Mouse (Mus musculus) thymus, postnatal 25 days (tissue): Measurements from ENCODE around the gene Ak8.
A peak's percentile ranks its signal among the peaks of the same experiment; 100 is the strongest.

ENCODE experiments used
- DNase-seq: peaks from one replicate; pipeline ENCODE4 v3.0.0; 2022

The Ak8 gene

GRCm38 (mm10) chr2:28699361-28700335 lies at the start of gene Ak8, which contains the start of gene Spaca9:
TSS of gene Ak8 (plus strand) at chr2:28700164.
TSS of gene Spaca9 (minus strand) at chr2:28699727.
- DNase-seq: peak; percentile 25

DNA sequence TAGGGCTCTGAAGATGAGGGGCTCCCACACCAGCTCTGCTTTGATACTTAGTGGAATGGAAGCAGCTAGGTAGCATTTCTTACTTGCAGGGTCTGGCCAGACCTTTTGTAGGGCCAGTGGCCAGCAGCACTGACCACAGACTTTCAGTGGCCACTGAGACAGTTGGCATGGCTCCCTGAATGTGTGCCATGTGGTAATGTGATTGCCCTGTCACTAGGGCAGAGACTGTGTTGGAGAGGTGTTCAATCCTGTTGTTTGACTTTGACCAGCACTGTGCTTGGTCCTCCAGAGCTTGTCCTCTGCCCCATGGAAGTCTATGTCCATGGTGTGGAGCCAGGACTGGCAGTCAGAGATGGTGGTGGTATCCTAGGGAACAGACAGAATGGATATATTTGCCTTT lies 49.4 kb upstream of the Ak8 start:
- no peak for DNase-seq

DNA sequence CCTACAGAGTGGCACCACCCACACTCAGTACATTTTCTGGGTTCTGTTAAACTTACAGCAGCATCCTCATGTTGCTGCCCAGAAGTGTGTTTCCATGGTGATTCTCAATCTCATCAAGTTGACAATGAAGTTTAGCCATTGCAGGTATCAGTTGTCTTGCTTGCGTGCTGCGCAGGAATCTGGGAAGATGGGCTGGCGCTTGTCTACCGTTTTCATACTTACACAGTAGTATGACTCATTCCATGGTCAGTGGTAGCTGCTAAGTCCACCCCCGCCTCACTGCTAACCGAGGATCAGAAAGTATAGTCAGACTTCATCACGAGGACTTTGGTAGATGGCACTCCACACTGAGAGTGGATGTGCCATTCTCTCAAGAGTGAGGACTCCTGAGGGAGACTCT lies 46.6 kb upstream of the Ak8 start:
- no peak for DNase-seq

DNA sequence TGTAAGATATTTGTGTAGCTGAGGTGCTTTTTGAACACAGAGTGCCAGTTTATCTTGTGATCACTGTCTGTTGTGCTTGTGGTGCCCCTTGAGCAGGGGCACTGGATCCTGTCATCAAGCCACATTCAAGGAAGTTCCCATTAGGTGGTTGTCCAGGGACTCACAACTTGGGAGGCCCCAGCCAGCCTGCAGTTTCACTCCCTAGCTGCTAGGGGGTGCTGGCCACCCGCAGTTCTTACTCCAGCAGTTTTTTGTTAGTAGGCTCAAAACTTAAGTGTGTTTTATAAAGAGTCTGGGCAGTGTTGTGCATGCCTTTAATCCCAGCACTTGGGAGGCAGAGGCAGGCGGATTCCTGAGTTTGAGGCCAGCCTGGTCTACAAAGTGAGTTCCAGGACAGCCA lies 45.7 kb upstream of the Ak8 start:
- DNase-seq: peak; percentile 39

DNA sequence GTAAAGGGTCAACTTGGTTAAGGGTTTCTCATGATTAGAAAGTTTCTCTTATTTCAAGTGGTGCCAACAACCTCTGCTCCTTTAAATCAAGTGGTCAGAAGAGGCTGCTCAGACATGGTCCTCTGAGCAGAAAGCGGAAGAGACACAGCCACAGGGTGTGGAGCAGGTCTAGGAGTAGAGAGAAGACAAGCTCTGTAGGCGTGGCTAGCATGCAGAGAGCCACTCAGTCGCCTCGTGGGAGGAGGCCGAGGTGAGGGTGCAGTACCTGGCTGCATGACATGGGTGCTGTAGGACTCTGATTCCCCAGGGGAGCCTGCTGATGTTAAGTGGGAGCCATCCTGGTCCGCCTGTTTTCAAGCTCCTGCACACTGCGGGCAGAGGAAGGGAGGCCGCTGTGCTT lies 43.7 kb upstream of the Ak8 start:
- no peak for DNase-seq

DNA sequence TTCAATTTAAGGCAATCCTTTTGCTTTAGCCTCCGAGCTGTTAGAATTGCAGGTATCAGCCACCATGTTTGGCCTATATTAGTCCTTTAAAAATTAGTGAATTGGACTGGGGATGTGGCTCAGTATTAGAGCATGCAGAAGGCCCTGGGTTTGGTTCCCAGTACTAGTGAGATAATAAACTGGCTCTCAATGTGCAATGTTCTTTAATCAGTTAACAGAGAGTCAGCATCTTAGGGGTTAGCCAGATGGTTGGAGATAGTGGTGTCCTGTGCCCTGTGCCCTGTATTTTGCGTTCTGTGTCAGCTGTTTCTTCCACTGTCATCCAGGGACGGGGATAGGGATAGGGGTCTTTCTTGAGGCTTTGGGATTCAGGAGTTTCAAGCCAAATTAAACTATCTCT lies 37.1 kb upstream of the Ak8 start:
- DNase-seq: no peak

DNA sequence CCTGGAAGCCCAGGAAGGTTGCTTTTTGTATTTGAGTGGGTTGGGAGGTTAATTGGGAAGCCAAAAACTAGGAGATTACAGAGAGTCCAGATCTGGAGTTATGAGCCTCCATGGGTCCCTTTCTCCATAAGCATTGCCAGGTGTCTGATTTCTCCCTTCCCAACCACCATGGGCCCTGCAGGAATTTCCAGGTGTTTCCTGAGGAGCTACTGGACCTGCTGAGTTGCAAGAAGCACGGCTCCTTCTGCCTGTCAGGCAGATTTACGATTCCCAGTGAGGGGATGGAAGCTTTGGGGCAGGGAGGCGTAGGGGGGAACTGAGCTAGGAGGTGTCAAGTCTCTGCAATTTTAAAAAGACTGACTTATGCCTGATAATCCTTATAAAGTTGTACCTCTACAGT lies 34.1 kb upstream of the Ak8 start:
- no peak for DNase-seq

GRCm38 (mm10) chr2:28671438-28671837 lies 28.5 kb upstream of the Ak8 start:
- no peak for DNase-seq

DNA sequence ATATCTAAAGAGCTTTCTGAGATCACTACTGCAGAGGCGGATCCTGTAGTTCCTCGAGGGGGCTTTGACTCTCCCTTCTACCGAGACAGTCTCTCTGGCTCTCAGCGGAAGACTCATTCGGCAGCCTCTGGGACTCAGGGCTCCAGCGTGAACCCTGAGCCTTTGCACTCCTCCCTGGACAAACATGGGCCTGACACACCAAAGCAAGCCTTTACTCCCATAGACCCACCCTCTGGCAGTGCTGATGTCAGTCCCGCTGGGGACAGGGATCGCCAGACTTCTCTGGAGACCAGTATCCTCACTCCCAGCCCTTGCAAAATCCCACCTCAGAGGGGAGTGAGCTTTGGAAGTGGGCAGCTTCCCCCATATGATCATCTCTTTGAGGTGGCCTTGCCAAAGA lies 24.0 kb upstream of the Ak8 start:
- no peak for DNase-seq

- DNase-seq: peak; percentile 9
Measured at GRCm38 (mm10) chr2:28680710-28681109, 19.3 kb upstream of the Ak8 start.

DNA sequence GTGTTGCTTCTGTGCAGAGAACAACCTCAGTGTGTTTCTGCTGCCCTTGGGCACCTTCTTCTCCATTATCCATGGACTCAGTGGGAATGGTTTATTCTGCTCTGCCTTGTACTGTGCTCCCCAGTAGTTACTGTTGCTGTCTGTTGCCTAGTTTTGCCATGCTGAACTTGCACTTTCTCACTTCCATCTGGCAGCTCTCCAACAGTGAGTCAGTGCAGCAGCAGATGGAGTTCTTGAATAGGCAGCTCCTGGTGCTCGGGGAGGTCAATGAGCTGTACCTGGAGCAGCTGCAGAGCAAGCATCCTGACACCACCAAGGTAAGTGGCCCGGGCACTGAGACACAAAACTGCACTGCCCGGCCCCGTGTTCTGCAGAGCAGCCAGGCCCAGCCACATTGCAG lies 18.2 kb upstream of the Ak8 start:
- DNase-seq: no peak

DNA sequence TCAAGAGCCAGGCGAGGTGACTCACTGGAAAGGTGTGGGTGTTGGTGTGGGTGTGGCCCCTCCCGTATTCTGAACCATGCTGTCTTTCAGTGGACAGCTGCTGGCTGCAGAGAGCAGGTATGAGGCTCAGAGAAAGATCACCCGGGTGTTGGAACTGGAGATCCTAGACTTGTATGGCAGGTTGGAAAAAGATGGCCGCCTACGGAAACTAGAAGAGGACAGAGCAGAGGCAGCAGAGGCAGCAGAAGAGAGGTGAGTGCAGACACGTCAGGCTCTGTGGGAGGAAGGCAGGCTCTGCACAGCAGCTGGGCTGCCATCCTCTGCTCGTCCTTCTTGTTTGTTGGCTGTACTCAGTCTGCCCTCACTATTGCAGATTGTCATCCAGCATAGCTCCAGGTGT lies 14.1 kb upstream of the Ak8 start:
- DNase-seq: no peak

GRCm38 (mm10) chr2:28688431-28688830 lies 11.5 kb upstream of the Ak8 start:
- DNase-seq: peak; percentile 40

DNA sequence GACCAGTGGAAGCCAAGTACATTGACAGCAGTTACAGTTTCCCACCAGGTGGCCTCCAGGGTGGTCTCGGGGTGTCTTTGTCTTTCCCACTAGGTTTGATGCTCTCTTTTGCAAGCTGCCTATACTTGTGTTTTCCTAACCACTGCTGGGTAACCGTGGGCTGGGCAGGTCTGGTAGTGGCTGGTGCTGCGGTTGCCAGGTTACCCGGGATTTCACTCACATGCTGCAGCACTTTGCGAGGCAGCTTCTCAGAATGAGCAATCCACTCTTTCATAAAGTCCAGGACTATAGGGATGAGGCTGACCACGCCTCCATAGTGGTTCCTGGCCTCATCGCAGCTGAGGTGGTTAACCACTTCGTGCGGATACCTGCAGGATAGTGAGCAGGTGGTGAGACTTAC lies 7.3 kb upstream of the Ak8 start:
- DNase-seq: no peak

- DNase-seq: peak; percentile 20
Measured at GRCm38 (mm10) chr2:28698566-28698965, 1.4 kb upstream of the Ak8 start.

DNA sequence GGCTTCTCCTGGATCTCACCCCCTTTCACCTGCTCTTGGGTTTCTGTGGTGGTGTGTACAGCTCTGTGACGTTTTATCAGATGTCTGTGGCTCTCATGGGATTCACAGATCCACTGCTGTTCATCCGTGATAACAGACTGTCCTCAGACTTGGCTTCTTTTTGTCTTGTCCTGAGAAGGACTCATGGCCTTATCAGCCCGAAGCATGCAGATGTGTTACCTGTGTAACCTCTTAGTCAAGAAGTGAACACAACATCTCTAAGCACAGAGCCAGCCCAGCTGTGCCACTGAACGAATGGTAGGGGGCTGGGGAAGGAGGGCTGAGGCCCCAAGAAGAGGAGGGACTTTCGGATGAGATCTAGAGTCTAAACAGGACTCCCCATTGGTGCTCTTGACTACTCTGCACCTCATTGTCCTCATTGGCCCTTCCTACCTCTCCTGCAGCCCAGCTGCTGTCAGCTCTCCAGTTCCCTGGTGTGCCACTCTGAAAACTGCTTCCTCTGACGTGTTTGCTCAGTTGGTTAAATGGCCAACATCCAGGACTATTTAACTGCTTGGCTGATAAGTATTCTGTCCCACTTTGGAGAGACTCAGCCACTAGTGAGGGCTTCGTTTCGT lies 1.8 kb downstream of the Ak8 start:
- DNase-seq: no peak

- no peak for DNase-seq
Measured at GRCm38 (mm10) chr2:28706106-28706636, 6.2 kb downstream of the Ak8 start.

GRCm38 (mm10) chr2:28706787-28707186 lies 6.8 kb downstream of the Ak8 start:
- no peak for DNase-seq

DNA sequence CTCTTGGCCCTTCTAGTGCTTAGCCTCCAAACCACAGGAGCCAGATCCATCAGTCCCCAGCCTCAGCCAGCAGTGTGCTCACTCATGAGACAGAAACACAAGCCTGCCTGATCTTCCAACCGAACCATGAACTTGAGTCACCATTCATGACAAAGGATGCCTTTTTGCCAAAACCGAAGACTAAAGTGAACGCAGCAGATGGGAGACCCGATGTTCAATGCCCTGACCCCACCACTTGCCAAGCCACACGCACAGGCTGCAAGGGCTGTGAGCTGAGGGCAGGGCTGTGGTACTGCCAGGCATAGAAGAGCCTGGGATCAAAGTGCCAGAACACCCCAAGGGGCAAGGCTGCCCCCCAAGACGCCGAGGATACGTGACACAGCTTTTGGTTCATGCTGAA lies 13.1 kb downstream of the Ak8 start:
- DNase-seq: no peak

DNA sequence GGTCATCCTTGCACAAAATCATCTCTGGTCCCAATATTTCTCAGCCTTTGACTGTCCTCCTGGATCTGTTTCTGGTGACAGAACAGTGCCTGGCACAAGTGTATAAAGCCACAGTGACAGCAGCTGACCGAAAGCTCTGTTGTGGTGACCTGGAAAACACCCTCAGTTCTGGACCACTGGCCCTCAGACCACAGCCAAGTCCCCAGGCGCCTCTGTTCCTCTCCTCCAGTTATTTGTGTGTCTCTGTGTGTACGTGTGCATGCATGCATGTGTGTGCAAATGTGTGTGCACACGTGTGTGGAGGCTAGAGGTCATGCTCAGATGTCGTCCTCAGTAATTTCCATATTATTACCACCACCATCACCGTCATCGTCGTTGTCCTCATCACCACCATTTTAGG lies 22.5 kb downstream of the Ak8 start:
- no peak for DNase-seq

GRCm38 (mm10) chr2:28723912-28724311 lies 23.9 kb downstream of the Ak8 start:
- DNase-seq: no peak

GRCm38 (mm10) chr2:28727786-28728404 lies 27.9 kb downstream of the Ak8 start:
- DNase-seq: peak; percentile 27

- DNase-seq: no peak
Measured at GRCm38 (mm10) chr2:28730676-28731075, 30.7 kb downstream of the Ak8 start.

GRCm38 (mm10) chr2:28737112-28737511 lies 37.1 kb downstream of the Ak8 start:
- DNase-seq: no peak
